ENCODE assay signal across 8 mouse cellular contexts in the genomic region with DNA sequence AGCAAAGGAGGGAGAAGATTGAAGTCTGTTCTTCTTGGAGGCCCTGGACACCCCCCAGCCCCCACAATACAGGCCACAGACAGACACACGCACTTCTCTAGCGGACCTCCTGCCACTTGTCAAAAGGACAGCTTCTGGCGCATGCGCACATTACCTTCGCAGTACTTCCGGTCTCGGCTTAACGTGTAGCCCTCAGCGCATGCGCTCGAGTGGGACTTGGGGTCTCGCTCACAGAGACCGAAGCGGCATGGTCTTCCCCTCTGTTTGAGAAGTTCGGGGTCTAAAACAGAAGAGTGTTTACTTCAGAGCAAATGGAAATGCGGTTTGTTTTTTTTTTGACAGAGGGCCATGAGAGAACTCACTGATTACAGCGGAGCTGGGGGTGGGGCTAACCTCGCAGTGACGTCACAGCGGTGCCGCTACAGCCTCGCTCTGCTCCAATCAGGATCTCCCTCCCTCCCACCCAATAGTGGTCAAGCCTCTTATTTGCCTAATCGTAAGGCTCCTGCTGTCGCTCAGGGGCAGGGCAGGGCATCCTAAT. TPM values are rescaled to one million over a fixed set of nuclear protein-coding genes. Genes with fewer than 3 reads are reported as not detected.
DNase-seq lines count a peak whose midpoint lies in the region; ATAC-seq and TF ChIP-seq lines count a peak whose summit lies in the region.

No protein-coding gene starts in this region.

- DNase-seq in c-Kit-positive CD71-positive TER-119-positive erythroid progenitor cells, embryonic 14.5 days (ENCODE audit: low spot score), result peak; percentile 94
- peak; percentile 96 for DNase-seq in heart, postnatal 0 days (ENCODE audit: low spot score)
- peak; percentile 94 to 97 for DNase-seq in kidney, postnatal 4 days

- H3K9me3 ChIP-seq in E14TG2a.4 (ENCODE audit: low read length), result no peaks in the 10 kb centered on the region
- H3K9me3 ChIP-seq in forebrain, embryonic 12.5 days, result no peaks in the 10 kb centered on the region
- no peaks in the 10 kb centered on the region for H3K9me3 ChIP-seq in heart, postnatal 0 days (replicated peaks; ENCODE audit: control insufficient read depth, low read length)
- H3K9me3 ChIP-seq in liver, embryonic 16.5 days (replicated peaks; ENCODE audit: control insufficient read depth, low read length), result no peaks in the 10 kb centered on the region
- no peaks in the 10 kb centered on the region for H3K9me3 ChIP-seq in neural tube, embryonic 13.5 days

- no peak for TF ChIP-seq EP300 in heart, postnatal 0 days (IDR thresholded peaks at IDR 0.05; ENCODE audit: low read depth)

- H3K9ac ChIP-seq in forebrain, embryonic 12.5 days, result peak overlapping the region; percentile 55
- H3K9ac ChIP-seq in heart, postnatal 0 days (replicated peaks; ENCODE audit: low read depth, low read length), result peak overlapping the region; percentile 12; the same call in 1 of the 2 replicates
- H3K9ac ChIP-seq in liver, embryonic 16.5 days (ENCODE audit: low read depth, low read length), result peak overlapping the region; percentile 65
- H3K9ac ChIP-seq in neural tube, embryonic 13.5 days, result peak overlapping the region; percentile 69

- peak; percentile 90 for TF ChIP-seq POLR2A in testis, adult 2 months (IDR thresholded peaks at IDR 0.05; ENCODE audit: control insufficient read depth, low read depth, low read length)

- H3K27ac ChIP-seq in forebrain, embryonic 12.5 days, result peak overlapping the region; percentile 64
- peak overlapping the region; percentile 61 for H3K27ac ChIP-seq in heart, postnatal 0 days (ENCODE audit: low read depth)
- no peak overlapping the region for H3K27ac ChIP-seq in liver, embryonic 16.5 days (ENCODE audit: low read length)
- H3K27ac ChIP-seq in neural tube, embryonic 13.5 days (replicated peaks), result peak overlapping the region; percentile 79
- peak overlapping the region; percentile 98 for H3K27ac ChIP-seq in testis, adult 2 months (ENCODE audit: control insufficient read depth, insufficient read depth, low read depth, low read length)

- no peaks in the 10 kb centered on the region for H3K36me3 ChIP-seq in E14TG2a.4 (ENCODE audit: insufficient read depth, low read length)
- no peaks in the 10 kb centered on the region for H3K36me3 ChIP-seq in forebrain, embryonic 12.5 days (replicated peaks)
- no peaks in the 10 kb centered on the region for H3K36me3 ChIP-seq in heart, postnatal 0 days (replicated peaks; ENCODE audit: control insufficient read depth, insufficient read depth, low read length)
- no peaks in the 10 kb centered on the region for H3K36me3 ChIP-seq in liver, embryonic 16.5 days (ENCODE audit: control insufficient read depth, insufficient read depth)
- no peaks in the 10 kb centered on the region for H3K36me3 ChIP-seq in neural tube, embryonic 13.5 days
- no peaks in the 10 kb centered on the region for H3K36me3 ChIP-seq in testis, adult 2 months (ENCODE audit: control insufficient read depth, insufficient read depth, low read length)

- WGBS in forebrain, embryonic 12.5 days, result 0% methylated on average over 24 of the region's 24 CpGs
- under 1% methylated on average over 24 of the region's 24 CpGs for WGBS in heart, postnatal 0 days
- under 1% methylated on average over 24 of the region's 24 CpGs for WGBS in liver, embryonic 16.5 days (ENCODE audit: insufficient replicate concordance)
- WGBS in neural tube, embryonic 13.5 days, result 3% methylated on average over 24 of the region's 24 CpGs

- H3K4me2 ChIP-seq in forebrain, embryonic 12.5 days, result peak overlapping the region; percentile 62
- peak overlapping the region; percentile 54 for H3K4me2 ChIP-seq in heart, postnatal 0 days (ENCODE audit: low read depth, low read length)
- peak overlapping the region; percentile 77 for H3K4me2 ChIP-seq in liver, embryonic 16.5 days (ENCODE audit: low read depth, low read length)
- peak overlapping the region; percentile 69 for H3K4me2 ChIP-seq in neural tube, embryonic 13.5 days

- H3K4me3 ChIP-seq in E14TG2a.4 (replicated peaks; ENCODE audit: low read length), result peak overlapping the region; percentile 83
- peak overlapping the region; percentile 52 for H3K4me3 ChIP-seq in forebrain, embryonic 12.5 days (replicated peaks)
- H3K4me3 ChIP-seq in heart, postnatal 0 days (ENCODE audit: low read depth, low read length), result peak overlapping the region; percentile 63
- H3K4me3 ChIP-seq in liver, embryonic 16.5 days (ENCODE audit: low read depth, low read length), result peak overlapping the region; percentile 77
- peak overlapping the region; percentile 43 for H3K4me3 ChIP-seq in neural tube, embryonic 13.5 days
- peak overlapping the region; percentile 95 for H3K4me3 ChIP-seq in testis, adult 2 months (ENCODE audit: control insufficient read depth, low read depth, low read length)

- no peaks in the 10 kb centered on the region; the same call in 1 of the 2 replicates for H3K4me1 ChIP-seq in E14TG2a.4 (replicated peaks; ENCODE audit: low read depth, low read length)
- H3K4me1 ChIP-seq in forebrain, embryonic 12.5 days, result peaks cover 8% of the 10 kb centered on the region
- H3K4me1 ChIP-seq in heart, postnatal 0 days (ENCODE audit: control insufficient read depth, insufficient read depth), result no peaks in the 10 kb centered on the region
- peaks cover 9% of the 10 kb centered on the region for H3K4me1 ChIP-seq in liver, embryonic 16.5 days (ENCODE audit: control insufficient read depth, low read depth, low read length)
- H3K4me1 ChIP-seq in neural tube, embryonic 13.5 days (replicated peaks), result peaks cover 12% of the 10 kb centered on the region
- H3K4me1 ChIP-seq in testis, adult 2 months (ENCODE audit: control insufficient read depth, insufficient read depth, low read length), result no peaks in the 10 kb centered on the region; the same call in 1 of the 2 replicates

- no peak for TF ChIP-seq CTCF in E14TG2a.4 (conservative IDR thresholded peaks at IDR 0.05; ENCODE audit: low read length)
- no peak for TF ChIP-seq CTCF in heart, postnatal 0 days (IDR thresholded peaks at IDR 0.05; ENCODE audit: low read depth)
- TF ChIP-seq CTCF in testis, adult 2 months (IDR thresholded peaks at IDR 0.05; ENCODE audit: control insufficient read depth, insufficient read depth, insufficient replicate concordance, low read depth, low read length), result 0 out of 2 replicates have a peak, but pooled peaks have one; percentile 11

- 0 out of 2 replicates have a peak, but pooled peaks cover 4% of the 10 kb centered on the region for H3K27me3 ChIP-seq in E14TG2a.4 (ENCODE audit: insufficient read depth, low read length)
- H3K27me3 ChIP-seq in forebrain, embryonic 12.5 days, result no peaks in the 10 kb centered on the region
- no peaks in the 10 kb centered on the region for H3K27me3 ChIP-seq in heart, postnatal 0 days (ENCODE audit: control insufficient read depth, insufficient read depth, low read length)
- H3K27me3 ChIP-seq in liver, embryonic 16.5 days (ENCODE audit: control insufficient read depth, insufficient read depth, low read depth, low read length), result no peaks in the 10 kb centered on the region
- no peaks in the 10 kb centered on the region for H3K27me3 ChIP-seq in neural tube, embryonic 13.5 days
- no peaks in the 10 kb centered on the region for H3K27me3 ChIP-seq in testis, adult 2 months (ENCODE audit: control insufficient read depth, insufficient read depth, low read length)

- ATAC-seq in forebrain, embryonic 12.5 days (ENCODE audit: low FRiP score), result peak; percentile 97
- ATAC-seq in heart, postnatal 0 days (ENCODE audit: insufficient read depth, low read depth), result peak; percentile 96
- peak; percentile 99 for ATAC-seq in liver, embryonic 16.5 days (ENCODE audit: low read depth)
- peak; percentile 98 for ATAC-seq in neural tube, embryonic 13.5 days (ENCODE audit: low read depth)

RNA-seq across cellular contexts. Expression of a gene that starts 30.1 kb away (rescaled TPM):
- 1.6 and 2.7 TPM in 2 replicates for polyA plus RNA-seq in forebrain, embryonic 12.5 days (2016; fragmentation: Nextera tagmentation; extraction: Ambion mirVana)
- 2.6 and 12.4 TPM in 2 replicates for total RNA-seq in heart, postnatal 0 days (2014; rRNA removed; ENCODE audit: low replicate concordance)
- polyA plus RNA-seq in heart, postnatal 0 days (2015; fragmentation: Nextera tagmentation; extraction: Ambion mirVana), result 1.9 and 2.4 TPM in 2 replicates
- 0.28 and 0.36 TPM in 2 replicates for polyA plus RNA-seq in liver, embryonic 16.5 days (2015; fragmentation: Nextera tagmentation; extraction: Ambion mirVana)
- polyA plus RNA-seq in neural tube, embryonic 13.5 days (2015; fragmentation: Nextera tagmentation; extraction: Ambion mirVana), result 1.8 and 3.2 TPM in 2 replicates
- polyA plus RNA-seq in testis, adult 2 months (2012; rRNA removed), result 3.4 and 5.7 TPM in 2 replicates

Comparison
In these comparisons a context has a peak if more than half of its experiments do, and no peak if none do; other contexts are left out.
1. H3K4me3 ChIP-seq: peak in every context shown above with its lines; median percentile 95 in testis, adult 2 months; 83 in E14TG2a.4; 77 in liver, embryonic 16.5 days; 63 in heart, postnatal 0 days; 52 in forebrain, embryonic 12.5 days; 43 in neural tube, embryonic 13.5 days.
2. H3K9ac ChIP-seq: peak in every context shown above with its lines; median percentile 69 in neural tube, embryonic 13.5 days; 65 in liver, embryonic 16.5 days; 55 in forebrain, embryonic 12.5 days; 12 in heart, postnatal 0 days.